ENCODE assay signal across 9 mouse cellular contexts in genomic region chr11:55389778-55390177, GRCm38 (mm10). TPM values are rescaled to one million over a fixed set of nuclear protein-coding genes. Genes with fewer than 3 reads are reported as not detected.
DNase-seq lines count a peak whose midpoint lies in the region; ATAC-seq lines count a peak whose summit lies in the region.
"Had no signal": no experiment of that assay in that cellular context is flagged by ENCODE, and none has a peak within 500 bp of the region (broad histone marks: within the 10 kb centered on the region; RNA-seq: fewer than 3 reads in every experiment).

No protein-coding gene starts in this region.

- H3K9me3 ChIP-seq in midbrain, embryonic 14.5 days (ENCODE audit: control insufficient read depth, low read length), result no peaks in the 10 kb centered on the region
- no peaks in the 10 kb centered on the region for H3K9me3 ChIP-seq in midbrain, embryonic 15.5 days

- H3K36me3 ChIP-seq in midbrain, embryonic 14.5 days (ENCODE audit: control insufficient read depth, insufficient read depth, low read length), result no peaks in the 10 kb centered on the region
- H3K36me3 ChIP-seq in midbrain, embryonic 15.5 days (replicated peaks), result no peaks in the 10 kb centered on the region

- no peak overlapping the region for H3K4me2 ChIP-seq in midbrain, embryonic 14.5 days (ENCODE audit: low read length)
- H3K4me2 ChIP-seq in midbrain, embryonic 15.5 days, result no peak overlapping the region

- no peaks in the 10 kb centered on the region for H3K27me3 ChIP-seq in midbrain, embryonic 14.5 days (ENCODE audit: control insufficient read depth, insufficient read depth, low read length)
- H3K27me3 ChIP-seq in midbrain, embryonic 15.5 days (replicated peaks), result no peaks in the 10 kb centered on the region

- no peaks in the 10 kb centered on the region for H3K4me1 ChIP-seq in midbrain, embryonic 14.5 days (ENCODE audit: control insufficient read depth, insufficient read depth, low read length)
- H3K4me1 ChIP-seq in midbrain, embryonic 15.5 days, result peaks cover 4% of the 10 kb centered on the region

- no peak overlapping the region for H3K4me3 ChIP-seq in midbrain, embryonic 14.5 days (replicated peaks; ENCODE audit: low read depth, low read length)
- H3K4me3 ChIP-seq in midbrain, embryonic 15.5 days, result no peak overlapping the region

- no peak for ATAC-seq in midbrain, embryonic 14.5 days (ENCODE audit: low FRiP score, low TSS enrichment)
- ATAC-seq in midbrain, embryonic 15.5 days (replicated peaks), result no peak

- H3K27ac ChIP-seq in midbrain, embryonic 14.5 days (replicated peaks; ENCODE audit: low read depth, low read length), result no peak overlapping the region
- no peak overlapping the region for H3K27ac ChIP-seq in midbrain, embryonic 15.5 days

- intact Hi-C loops in heart, postnatal 14 days (cut with DNase I), result loop anchor here (1.0 kb wide), 1 partner anchor 57 kb away; no protein-coding TSS in a partner anchor
- intact Hi-C loops in left cerebral cortex, postnatal 4 days (cut with DNase I), result loop anchor here (2.0 kb wide), 1 partner anchor 57 kb away; no protein-coding TSS in a partner anchor

- H3K9ac ChIP-seq in midbrain, embryonic 14.5 days (replicated peaks; ENCODE audit: low read length), result no peak overlapping the region
- no peak overlapping the region for H3K9ac ChIP-seq in midbrain, embryonic 15.5 days

- DNase-seq in midbrain, embryonic 14.5 days, result peak; percentile 92
- DNase-seq in ZHBTc4 (ENCODE audit: low read depth, low spot score), result peak; percentile 88
- DNase-seq in embryo, embryonic 11 days, result peak; percentile 89
- peak; percentile 71 to 82 for DNase-seq in heart, postnatal 14 days
- DNase-seq in left cerebral cortex, postnatal 4 days, result peak; percentile 52
- DNase-seq in retina, adult 2 months (ENCODE audit: low read depth, low spot score), result peak; percentile 56
- no peak for DNase-seq in T-cell, adult 2 months (ENCODE audit: low spot score)

- 2% methylated on average over 2 of the region's 2 CpGs for WGBS in midbrain, embryonic 14.5 days
- WGBS in midbrain, embryonic 15.5 days, result 0% methylated on average over 2 of the region's 2 CpGs

RNA-seq across cellular contexts. Expression of gene Sparc, which starts 33.2 kb away (rescaled TPM):
- 240 and 427 TPM in 2 replicates for polyA plus RNA-seq in midbrain, embryonic 14.5 days (2014; fragmentation: Nextera tagmentation; extraction: Ambion mirVana)
- 482 and 547 TPM in 2 replicates for polyA plus RNA-seq in midbrain, embryonic 15.5 days (2015; fragmentation: Nextera tagmentation; extraction: Ambion mirVana)
- total RNA-seq in heart, postnatal 14 days (2021), result 1,000 to 10,000 TPM; 1,338 to 1,403 TPM
- total RNA-seq in left cerebral cortex, postnatal 4 days (2021), result 100 to 1,000 TPM; 228 to 243 TPM

RNA-seq across cellular contexts. Expression of gene Fat2, which starts 53.4 kb away (rescaled TPM):
- 0.24 and 0.27 TPM in 2 replicates for polyA plus RNA-seq in midbrain, embryonic 14.5 days (2014; fragmentation: Nextera tagmentation; extraction: Ambion mirVana)
- 0.09 and 0.12 TPM in 2 replicates for polyA plus RNA-seq in midbrain, embryonic 15.5 days (2015; fragmentation: Nextera tagmentation; extraction: Ambion mirVana)
- under 1 TPM; 0.07 to 0.10 TPM for total RNA-seq in heart, postnatal 14 days (2021)
- total RNA-seq in left cerebral cortex, postnatal 4 days (2021), result under 1 TPM; 0.70 to 0.86 TPM
- polyA plus RNA-seq: heart, embryonic 14.5 days had no signal

Comparison
In these comparisons a context has a peak if more than half of its experiments do, and no peak if none do; other contexts are left out.
1. RNA of gene Sparc, which starts 33.2 kb away (total RNA-seq): 1,338 to 1,403 TPM in heart, postnatal 14 days; 228 to 243 TPM in left cerebral cortex, postnatal 4 days; every median in the first group is over 4 times any median in the second.